Comparison of ENCODE assay signal across 8 mouse cellular contexts in genomic region chr4:138215671-138216199, GRCm38 (mm10). TPM values are rescaled to one million over a fixed set of nuclear protein-coding genes. Genes with fewer than 3 reads are reported as not detected.
DNase-seq lines count a peak whose midpoint lies in the region; ATAC-seq lines count a peak whose summit lies in the region.

No protein-coding gene starts in this region.

- peak overlapping the region; percentile 100 for H3K27ac ChIP-seq in heart, embryonic 13.5 days (replicated peaks)
- H3K27ac ChIP-seq in hindbrain, embryonic 13.5 days = peak overlapping the region; percentile 100

- H3K4me2 ChIP-seq in heart, embryonic 13.5 days = peak overlapping the region; percentile 93
- peak overlapping the region; percentile 66 for H3K4me2 ChIP-seq in hindbrain, embryonic 13.5 days

- DNase-seq in heart, postnatal 14 days = no peak
- DNase-seq in MN1 (ENCODE audit: low spot score) = peak; percentile 61
- DNase-seq in lung, postnatal 25 days (ENCODE audit: low spot score) = peak; percentile 62
- no peak for DNase-seq in gastrocnemius, postnatal 10 days
- no peak for DNase-seq in thymus, postnatal 4 days
- DNase-seq in right cerebral cortex, postnatal 4 days = no peak

- H3K4me3 ChIP-seq in heart, embryonic 13.5 days = peak overlapping the region; percentile 99
- H3K4me3 ChIP-seq in hindbrain, embryonic 13.5 days = peak overlapping the region; percentile 100

- 49% methylated on average over 13 of the region's 13 CpGs for WGBS in heart, embryonic 13.5 days
- 49% methylated on average over 13 of the region's 13 CpGs for WGBS in hindbrain, embryonic 13.5 days

- intact Hi-C loops in heart, postnatal 14 days (cut with DNase I) = no loop called here

- H3K9ac ChIP-seq in heart, embryonic 13.5 days = peak overlapping the region; percentile 98
- peak overlapping the region; percentile 99 for H3K9ac ChIP-seq in hindbrain, embryonic 13.5 days

- no peak for ATAC-seq in heart, embryonic 13.5 days (ENCODE audit: extremely low read depth, insufficient number of reproducible peaks, low FRiP score, low TSS enrichment)
- no peak for ATAC-seq in hindbrain, embryonic 13.5 days (ENCODE audit: low FRiP score)

- no peaks in the 10 kb centered on the region for H3K9me3 ChIP-seq in heart, embryonic 13.5 days
- no peaks in the 10 kb centered on the region for H3K9me3 ChIP-seq in hindbrain, embryonic 13.5 days

- no peaks in the 10 kb centered on the region for H3K27me3 ChIP-seq in heart, embryonic 13.5 days (replicated peaks)
- H3K27me3 ChIP-seq in hindbrain, embryonic 13.5 days = no peaks in the 10 kb centered on the region

- peaks cover 42% of the 10 kb centered on the region for H3K4me1 ChIP-seq in heart, embryonic 13.5 days
- peaks cover 40% of the 10 kb centered on the region for H3K4me1 ChIP-seq in hindbrain, embryonic 13.5 days (replicated peaks)

- peaks cover under 1% of the 10 kb centered on the region; the same call in 1 of the 2 replicates for H3K36me3 ChIP-seq in heart, embryonic 13.5 days
- H3K36me3 ChIP-seq in hindbrain, embryonic 13.5 days = peaks cover 3% of the 10 kb centered on the region; the same call in 1 of the 2 replicates

RNA-seq across cellular contexts. Expression of gene Hp1bp3, which starts 0.4 kb away (rescaled TPM):
- polyA plus RNA-seq in heart, embryonic 13.5 days (2015; fragmentation: Nextera tagmentation; extraction: Ambion mirVana) = 94.5 and 104 TPM in 2 replicates
- 10 to 100 TPM; 77.5 to 83.0 TPM for total RNA-seq in heart, postnatal 14 days (2021)
- 220 and 233 TPM in 2 replicates for polyA plus RNA-seq in hindbrain, embryonic 13.5 days (2015; fragmentation: Nextera tagmentation; extraction: Ambion mirVana)
- total RNA-seq in gastrocnemius, postnatal 10 days (2021) = 10 to 100 TPM; 65.5 to 73.8 TPM

RNA-seq across cellular contexts. Expression of gene Sh2d5, which starts 34.5 kb away (rescaled TPM):
- 0.31 and 0.37 TPM in 2 replicates for polyA plus RNA-seq in heart, embryonic 13.5 days (2015; fragmentation: Nextera tagmentation; extraction: Ambion mirVana)
- under 1 TPM; 0.07 to 0.50 TPM for total RNA-seq in heart, postnatal 14 days (2021)
- polyA plus RNA-seq in hindbrain, embryonic 13.5 days (2015; fragmentation: Nextera tagmentation; extraction: Ambion mirVana) = 11.1 and 12.3 TPM in 2 replicates
- under 1 TPM; 0.09 to 0.11 TPM for total RNA-seq in gastrocnemius, postnatal 10 days (2021)

RNA-seq across cellular contexts. Expression of gene Kif17, which starts 34.5 kb away (rescaled TPM):
- polyA plus RNA-seq in heart, embryonic 13.5 days (2015; fragmentation: Nextera tagmentation; extraction: Ambion mirVana) = 0.76 and 0.79 TPM in 2 replicates
- total RNA-seq in heart, postnatal 14 days (2021) = under 1 TPM; 0.12 TPM
- polyA plus RNA-seq in hindbrain, embryonic 13.5 days (2015; fragmentation: Nextera tagmentation; extraction: Ambion mirVana) = 2.5 and 2.6 TPM in 2 replicates
- total RNA-seq in gastrocnemius, postnatal 10 days (2021) = under 1 TPM in 1 of 2 experiments, not detected in 1; 0.14 TPM

Comparison
In these comparisons a context has a peak if more than half of its experiments do, and no peak if none do; other contexts are left out.
1. DNase-seq: peak in MN1 (single experiment) and lung, postnatal 25 days (single experiment); none in heart, postnatal 14 days (0 of 2), gastrocnemius, postnatal 10 days (single experiment), thymus, postnatal 4 days (single experiment) and right cerebral cortex, postnatal 4 days (single experiment).